Mouse (Mus musculus) heart, postnatal 10 days (tissue): Measurements from ENCODE around the gene Iqcf3. TPM values are rescaled to one million over a fixed set of nuclear protein-coding genes. Genes with fewer than 3 reads are reported as not detected.
"Not testable (repeated sequence)": the region's sequence is repeated elsewhere in the genome, so short reads cannot be mapped to it uniquely, and the experiment has no call there.

Source experiments
- DNase-seq, 2 experiments: peaks; one replicate each; pipeline ENCODE4 v3.0.0; 2021
- intact Hi-C: fragments of 180-260 bp; cut with DNase I; formaldehyde crosslinking; loops from one replicate; pipeline ENCODE4 v1.15.1; 2025
- total RNA-seq, 2 experiments: library from RNA; stranded (reverse); gene quantifications; 2 replicates each; pipeline ENCODE4 v1.2.3; 2021

Gene Iqcf3
- total RNA-seq, 2 experiments from 2014 or later = not detected

DNA sequence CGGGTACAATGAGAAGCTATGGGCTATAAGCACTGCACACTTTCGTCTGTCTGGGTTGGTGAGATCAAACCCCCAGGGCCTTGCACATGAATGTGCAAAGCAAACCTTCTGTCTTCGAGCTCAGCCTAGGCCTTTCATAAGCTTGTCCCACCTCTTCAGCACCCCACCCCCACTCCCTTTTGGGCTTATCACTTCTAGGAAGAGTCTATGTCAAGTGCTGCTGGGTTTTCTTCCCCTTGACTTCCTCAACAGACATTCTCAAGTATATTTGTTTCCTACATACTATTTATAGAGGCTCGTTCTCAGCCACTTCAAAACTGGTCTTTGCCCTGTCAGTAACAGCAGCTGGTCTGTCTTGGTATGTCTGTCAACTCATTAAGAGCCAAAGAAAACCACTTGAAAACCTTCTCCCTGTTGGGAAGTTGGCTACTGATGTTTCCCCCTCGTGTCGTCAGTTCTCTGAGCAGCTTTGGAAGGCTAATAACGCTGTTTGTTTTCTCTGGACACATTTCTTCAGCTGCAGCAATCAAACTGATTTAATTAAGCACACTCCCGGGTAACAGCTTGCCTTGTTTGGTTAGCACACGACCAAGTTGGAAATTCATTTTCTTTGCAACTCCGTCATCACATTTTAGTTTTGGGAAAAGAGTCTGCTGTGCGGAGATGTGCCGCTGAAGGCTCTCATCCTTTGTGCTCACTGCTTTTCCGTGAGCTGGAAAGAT lies 48.5 kb downstream of the Iqcf3 start:
- peak; percentile 6 to 24 for DNase-seq
- intact Hi-C loops = no loop called here

GRCm38 (mm10) chr9:106509356-106509755 lies 52.1 kb downstream of the Iqcf3 start:
- intact Hi-C loops = no loop called here
- DNase-seq = no peak

DNA sequence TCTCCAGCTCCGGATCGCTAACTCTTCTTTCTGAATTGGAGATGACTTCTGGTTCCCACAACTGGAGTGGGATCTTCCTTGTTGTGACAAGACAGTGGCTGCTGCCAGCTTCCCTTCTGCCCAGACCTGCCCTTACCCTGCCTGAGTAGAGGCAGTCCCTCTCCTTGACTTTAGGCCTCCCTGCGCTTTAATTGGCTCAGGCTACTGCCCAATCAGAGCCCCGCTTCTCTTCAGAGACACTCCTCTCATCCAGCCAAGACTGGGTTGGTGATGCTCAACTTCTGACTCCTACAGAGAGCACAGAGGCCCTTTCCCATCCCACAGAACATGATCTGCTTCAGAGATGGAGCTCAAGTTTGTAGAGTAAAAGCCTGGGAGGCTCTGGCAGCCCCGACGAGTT lies 57.2 kb downstream of the Iqcf3 start:
- no peak for DNase-seq
- intact Hi-C loops = no loop called here

- intact Hi-C loops = no loop called here
- DNase-seq = no peak
Observed at GRCm38 (mm10) chr9:106501846-106502245, 59.6 kb downstream of the Iqcf3 start.

GRCm38 (mm10) chr9:106499667-106500066 lies 61.8 kb downstream of the Iqcf3 start, which contains the start of gene Iqcf1:
Gene Iqcf1, plus strand, starts transcription at chr9:106499967.
- intact Hi-C loops = no loop called here
- DNase-seq = no peak

DNA sequence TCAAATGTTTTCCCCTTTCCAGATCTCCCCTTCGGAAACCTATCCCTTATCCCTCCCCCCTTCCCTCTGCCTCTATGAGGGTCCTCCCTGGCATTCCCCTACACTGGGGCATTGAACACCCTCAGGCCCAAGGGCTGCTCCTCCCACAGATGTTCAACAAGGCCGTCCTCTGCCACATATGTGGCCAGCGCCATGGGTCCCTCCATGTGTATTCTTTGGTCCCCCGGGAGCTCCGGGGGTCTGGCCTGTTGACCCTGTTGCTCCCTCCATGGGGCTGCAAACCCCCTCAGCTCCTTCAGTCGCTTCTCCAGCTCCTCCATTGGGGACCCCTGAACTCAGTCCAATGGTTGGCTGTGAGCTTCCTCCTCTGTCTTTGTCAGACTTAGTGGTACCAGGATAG lies 73.8 kb downstream of the Iqcf3 start:
- intact Hi-C loops, DNase-seq: not testable (repeated sequence)

GRCm38 (mm10) chr9:106485076-106485475 lies 76.4 kb downstream of the Iqcf3 start:
- intact Hi-C loops = no loop called here
- no peak for DNase-seq

- no peak for DNase-seq
- intact Hi-C loops = no loop called here
Observed at GRCm38 (mm10) chr9:106483606-106484005, 77.8 kb downstream of the Iqcf3 start.

DNA sequence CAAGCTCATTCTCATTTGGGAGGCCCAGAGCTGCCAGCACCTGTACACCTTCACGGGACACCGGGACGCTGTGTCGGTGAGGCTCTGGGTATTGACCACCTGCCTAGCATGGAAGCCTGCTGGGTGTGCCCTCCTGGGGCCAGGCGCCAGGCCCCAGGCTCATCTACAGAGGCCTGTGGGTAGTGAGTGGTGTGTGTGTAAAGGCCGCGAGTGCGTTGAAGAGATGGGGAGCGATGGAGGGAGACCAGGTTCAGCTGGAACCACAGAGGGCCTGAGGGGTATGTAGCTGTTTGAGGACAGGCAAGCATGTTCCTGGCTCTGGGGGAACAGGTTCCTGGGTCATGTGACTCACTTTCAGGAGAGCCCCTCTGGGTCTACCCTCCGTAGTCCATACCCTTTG lies 78.3 kb downstream of the Iqcf3 start:
- intact Hi-C loops = no loop called here
- no peak for DNase-seq

DNA sequence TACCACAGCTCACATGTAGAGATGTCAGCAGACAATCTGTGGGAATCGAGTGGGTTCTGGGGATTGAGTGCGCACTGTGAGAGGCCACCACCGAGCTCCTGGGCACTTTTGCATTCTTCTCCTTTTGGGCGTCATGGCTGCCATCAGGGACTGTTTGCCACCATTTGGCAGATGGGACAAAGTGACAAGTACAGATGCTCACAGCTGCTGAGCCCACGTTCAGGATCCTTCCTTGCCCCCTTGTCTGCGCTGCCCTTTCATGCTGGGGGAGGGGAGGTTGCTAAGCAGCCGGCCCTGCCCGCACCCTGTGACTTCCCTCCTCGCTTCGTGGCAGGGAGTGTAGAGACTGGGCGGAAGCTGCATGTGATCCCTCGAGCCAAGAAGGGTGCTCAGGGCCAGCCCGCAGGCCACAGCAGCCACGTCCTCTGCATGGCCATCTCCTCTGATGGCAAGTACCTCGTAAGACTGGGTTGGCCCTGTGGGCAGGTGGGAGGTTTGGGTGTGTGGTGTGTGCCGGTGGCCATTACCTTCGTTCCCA lies 78.8 kb downstream of the Iqcf3 start:
- no peak for DNase-seq
- intact Hi-C loops = no loop called here

GRCm38 (mm10) chr9:106481676-106482075 lies 79.8 kb downstream of the Iqcf3 start:
- intact Hi-C loops = no loop called here
- DNase-seq = no peak

GRCm38 (mm10) chr9:106481075-106481474 lies 80.4 kb downstream of the Iqcf3 start:
- no peak for DNase-seq
- intact Hi-C loops = no loop called here

- intact Hi-C loops = no loop called here
- no peak for DNase-seq
Observed at GRCm38 (mm10) chr9:106480541-106480940, 80.9 kb downstream of the Iqcf3 start.

DNA sequence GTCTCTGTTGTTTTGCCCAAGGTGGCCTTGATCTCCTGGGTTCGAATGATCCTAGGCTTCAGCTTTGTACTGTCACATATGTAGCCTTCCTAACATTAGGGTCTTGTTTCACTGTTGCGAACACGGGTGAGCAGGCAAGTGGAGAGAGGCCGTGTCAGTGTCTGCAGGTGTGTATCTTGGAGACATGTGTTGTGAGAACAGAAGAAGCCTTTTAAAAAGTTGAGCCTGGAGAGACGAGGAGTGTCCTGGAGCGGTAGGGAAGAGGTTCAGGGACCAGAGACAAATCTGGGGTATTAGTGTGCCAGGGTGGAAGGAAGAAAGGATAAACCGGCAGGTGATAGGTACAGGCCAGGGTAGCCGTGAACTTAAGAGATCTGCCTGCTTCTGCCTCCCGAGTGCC lies 83.3 kb downstream of the Iqcf3 start:
- intact Hi-C loops = loop anchor here (5.0 kb wide), 1 partner anchor 171 kb away; no protein-coding TSS in a partner anchor

DNA sequence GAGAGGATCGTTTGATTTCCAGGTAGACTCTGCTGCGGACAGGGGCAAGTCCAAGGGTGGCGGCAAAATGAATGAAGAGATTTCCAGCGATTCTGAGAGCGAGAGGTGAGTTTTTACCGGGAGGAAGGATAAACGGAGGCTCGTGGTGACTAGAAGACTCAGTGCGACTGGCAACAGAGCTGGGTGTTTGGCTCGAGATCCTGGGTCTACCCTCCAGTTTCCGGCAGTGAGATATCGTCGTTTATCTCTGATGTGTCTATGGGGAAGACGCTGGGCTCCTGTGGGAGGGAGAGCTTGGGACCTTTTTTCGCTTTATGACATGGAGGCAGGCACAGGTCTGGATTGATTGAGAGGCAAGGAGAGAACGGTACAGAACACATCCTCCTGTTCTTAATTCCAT lies 83.8 kb downstream of the Iqcf3 start:
- intact Hi-C loops = loop anchor here (2.0 to 5.0 kb wide), 3 partner anchors 49 to 195 kb away; partner anchors contain the start of gene Rpl29
- no peak for DNase-seq

More for the DNA sequence above, 83.3 kb downstream of the Iqcf3 start:
- DNase-seq = peak in 1 of 2 experiments; percentile 1

DNA sequence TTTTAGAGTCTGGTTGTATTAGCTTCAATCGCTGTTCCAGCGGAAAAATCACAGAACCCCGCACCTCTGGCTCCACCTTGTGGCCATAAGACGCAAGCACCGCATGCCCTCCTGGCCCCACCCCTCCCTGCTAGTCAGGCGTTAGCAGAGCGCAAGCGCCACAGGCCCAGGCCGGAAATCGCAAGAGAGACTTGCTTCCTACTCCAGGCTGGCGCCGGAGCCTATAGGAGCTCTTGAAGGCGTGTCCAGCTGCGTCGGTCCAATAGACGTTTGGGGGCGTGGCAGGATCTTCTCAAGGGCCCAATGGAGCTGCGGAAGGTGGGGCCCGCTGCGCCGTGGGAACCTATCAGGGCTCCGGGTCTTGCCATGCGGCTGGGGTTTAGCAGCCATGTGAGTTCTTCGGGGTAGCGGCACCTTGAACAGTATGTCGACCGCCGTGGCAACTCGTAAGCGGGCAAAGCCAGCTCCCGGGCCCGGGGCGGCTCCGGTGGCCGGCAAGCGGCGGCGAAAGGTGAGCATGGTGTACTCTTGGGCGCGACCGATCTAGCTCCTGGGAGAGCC lies 84.4 kb downstream of the Iqcf3 start, which contains the start of gene Parp3:
Gene Parp3 (minus strand): TSS at position 26 of the 561 bp plus-strand sequence.
- intact Hi-C loops = loop anchor here (1.0 to 5.0 kb wide), 4 partner anchors 29 to 194 kb away; partner anchors contain the start of gene Rpl29

GRCm38 (mm10) chr9:106476002-106476923 lies 85.2 kb downstream of the Iqcf3 start:
- intact Hi-C loops = loop anchor here (1.0 to 5.0 kb wide), 4 partner anchors 28 to 193 kb away; partner anchors contain the start of gene Rpl29
- peak; percentile 83 to 84 for DNase-seq

More for the DNA sequence above, 84.4 kb downstream of the Iqcf3 start, which contains the start of gene Parp3:
- peak; percentile 99 to 100 for DNase-seq

- intact Hi-C loops = loop anchor here (1.0 to 5.0 kb wide), 4 partner anchors 27 to 193 kb away; partner anchors contain the start of gene Rpl29
Observed at GRCm38 (mm10) chr9:106475663-106476001, 85.8 kb downstream of the Iqcf3 start, which contains the start of gene Rrp9. Gene Rrp9, plus strand, starts transcription at chr9:106475963.

DNA sequence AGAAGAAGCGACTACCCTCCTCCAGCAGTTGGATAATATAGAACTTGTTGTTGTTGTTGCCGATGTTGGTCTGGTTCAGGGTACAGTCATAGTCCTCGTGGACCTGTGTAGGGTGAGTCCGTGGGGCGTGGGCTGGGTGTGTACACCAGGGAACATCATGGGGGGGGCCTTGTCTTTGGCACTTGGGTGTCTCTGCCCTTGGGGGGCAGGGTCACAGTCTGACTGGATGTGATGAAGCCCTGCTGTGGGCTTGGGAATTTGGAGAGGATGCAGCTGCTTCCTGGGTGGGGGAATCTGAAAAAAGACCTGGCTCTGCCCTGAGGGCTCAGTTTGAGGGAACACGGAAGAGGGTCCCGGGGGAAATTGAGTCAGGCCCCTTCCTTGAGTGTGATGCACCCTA lies 86.4 kb downstream of the Iqcf3 start:
- intact Hi-C loops = loop anchor here (5.0 kb wide), 1 partner anchor 168 kb away; no protein-coding TSS in a partner anchor
- DNase-seq = peak in 1 of 2 experiments; percentile 59

More at GRCm38 (mm10) chr9:106475663-106476001, 85.8 kb downstream of the Iqcf3 start, which contains the start of gene Rrp9:
- no peak for DNase-seq

DNA sequence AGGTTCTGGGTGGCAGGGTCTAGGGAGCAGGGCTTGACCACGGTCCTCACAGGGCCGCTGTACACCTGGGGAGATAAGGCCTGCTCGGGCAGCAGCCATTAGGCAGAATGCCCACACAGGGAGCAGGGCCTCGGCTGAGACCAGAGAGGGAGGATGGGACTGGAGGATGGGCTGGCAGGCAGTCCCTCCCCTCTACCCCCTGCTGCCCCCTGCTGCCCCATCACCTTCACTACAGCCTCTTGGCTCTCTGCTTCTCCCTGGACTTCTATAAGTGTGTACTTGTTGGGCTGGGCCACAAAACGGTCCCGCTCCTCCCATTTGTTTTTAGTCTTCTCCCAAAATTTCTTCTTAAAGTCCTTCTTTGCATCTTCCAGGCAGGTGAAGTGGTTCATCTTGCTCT lies 87.0 kb downstream of the Iqcf3 start:
- intact Hi-C loops = no loop called here
- peak; percentile 76 to 85 for DNase-seq
